Mouse (Mus musculus) embryonic facial prominence, embryonic 11.5 days (tissue): ENCODE results near the gene Vmn2r67. TPM values are rescaled to one million over a fixed set of nuclear protein-coding genes. Genes with fewer than 3 reads are reported as not detected.
"Not testable (repeated sequence)": the region's sequence is repeated elsewhere in the genome, so short reads cannot be mapped to it uniquely, and the experiment has no call there.

Experiments
- ATAC-seq: fragments of 200-750 bp; cut with Nextera tagmentation; replicated peaks from 2 replicates; pipeline ENCODE4 v1.8.0; 2017; ENCODE audit warnings: low read depth; ENCODE audit not compliant: insufficient number of reproducible peaks, low FRiP score, low TSS enrichment
- DNase-seq: peaks from one replicate; pipeline ENCODE4 v3.0.0-alpha.2; 2015; ENCODE audit warnings: low spot score
- H3K27ac ChIP-seq: fragments of 300-500 bp; sonication (generic); replicated peaks from 2 replicates; pipeline ENCODE4 v1.5.1; 2014; ENCODE audit warnings: mild to moderate bottlenecking, low read depth, low read length, control low read depth
- H3K27me3 ChIP-seq: fragments of 300-500 bp; sonication (generic); 2 replicates; pipeline ENCODE4 v1.6.1; 2014; ENCODE audit warnings: mild to moderate bottlenecking, low read length, moderate library complexity, mixed read lengths; ENCODE audit not compliant: control insufficient read depth, insufficient read depth
- H3K36me3 ChIP-seq: fragments of 300-500 bp; sonication (generic); replicated peaks from 2 replicates; pipeline ENCODE4 v1.6.1; 2014; ENCODE audit warnings: low read depth, mild to moderate bottlenecking, low read length, moderate library complexity, mixed read lengths; ENCODE audit not compliant: control insufficient read depth, insufficient read depth
- H3K4me1 ChIP-seq: fragments of 300-500 bp; sonication (generic); 2 replicates; pipeline ENCODE4 v1.6.1; 2014; ENCODE audit warnings: low read length, mixed read lengths; ENCODE audit not compliant: control insufficient read depth, insufficient read depth
- H3K4me2 ChIP-seq: fragments of 300-500 bp; sonication (generic); 2 replicates; pipeline ENCODE4 v1.6.1; 2014; ENCODE audit warnings: low read depth, mild to moderate bottlenecking, control low read depth, low read length, moderate library complexity
- H3K4me3 ChIP-seq: fragments of 300-500 bp; sonication (generic); 2 replicates; pipeline ENCODE4 v1.5.1; 2014; ENCODE audit warnings: low read depth, low read length, control low read depth
- H3K9ac ChIP-seq: fragments of 300-500 bp; sonication (generic); replicated peaks from 2 replicates; pipeline ENCODE4 v1.6.1; 2014; ENCODE audit warnings: mild to moderate bottlenecking, control low read depth, low read length
- H3K9me3 ChIP-seq: fragments of 300-500 bp; sonication (generic); replicated peaks from 2 replicates; pipeline ENCODE4 v1.6.1; 2016; ENCODE audit warnings: mild to moderate bottlenecking, low read length, inconsistent platforms, mixed read lengths; ENCODE audit not compliant: control insufficient read depth
- WGBS: fragments of 180-500 bp; shearing (Covaris S2); extraction: QIAGEN DNeasy Blood & Tissue Kit; methylation state at CpG from one replicate; pipeline ENCODE4 v1.1.7; 2014; 5-methylcytosine and 5-hydroxymethylcytosine counted together
- polyA plus RNA-seq: library from polyadenylated mRNA; unstranded; fragments of >200 nt; fragmentation: Nextera tagmentation; extraction: Ambion mirVana; gene quantifications from 2 replicates; pipeline ENCODE4 v1.2.1, GENCODE M21; 2014

Gene Vmn2r67
- polyA plus RNA-seq: not detected in 2 replicates

GRCm38 (mm10) chr7:85155898-85156297, at the start of gene Vmn2r67:
Vmn2r67 (minus strand) TSS chr7:85155998.
- H3K9me3 ChIP-seq: no peaks in the 10 kb centered on the region
- H3K9ac ChIP-seq: no peak within 1 kb of the TSS
- H3K36me3 ChIP-seq: no peaks in the 10 kb centered on the region
- ATAC-seq: no peak
- H3K27ac ChIP-seq: no peak within 1 kb of the TSS
- H3K27me3 ChIP-seq: no peaks in the 10 kb centered on the region
- DNase-seq: no peak
- 77% methylated on average over 3 of the region's 3 CpGs for WGBS
- no peak within 1 kb of the TSS for H3K4me2 ChIP-seq
- no peaks in the 10 kb centered on the region for H3K4me1 ChIP-seq
- no peak within 1 kb of the TSS for H3K4me3 ChIP-seq

- 44% methylated on average over 2 of the region's 2 CpGs for WGBS
- not testable (repeated sequence) for H3K4me3 ChIP-seq, H3K27ac ChIP-seq, DNase-seq, H3K27me3 ChIP-seq, ATAC-seq, H3K9ac ChIP-seq, H3K4me1 ChIP-seq, H3K36me3 ChIP-seq, H3K9me3 ChIP-seq, H3K4me2 ChIP-seq
Measured at GRCm38 (mm10) chr7:85104531-85104930, 51.3 kb downstream of the Vmn2r67 start.

Other genes starting within 250 kb of the Vmn2r67 start
- gene Vmn2r65, start 191.9 kb downstream of the Vmn2r67 start, polyA plus RNA-seq: not detected in 2 replicates
- gene Vmn2r66, start 143.7 kb downstream of the Vmn2r67 start, polyA plus RNA-seq: not detected in 2 replicates
- not detected in 2 replicates for gene Vmn2r68, start 81.8 kb upstream of the Vmn2r67 start, polyA plus RNA-seq